Mouse (Mus musculus) bone marrow macrophage, adult 2 months (primary cell): ENCODE measurements around the gene Ropn1l.

Source experiments
- CTCF ChIP-seq: IDR thresholded peaks from 2 replicates; pipeline ENCODE4 v1.5.1; 2012; ENCODE audit warnings: low read depth, mild to moderate bottlenecking, low read length, moderate library complexity
- POLR2A ChIP-seq: IDR thresholded peaks from 2 replicates; pipeline ENCODE4 v1.6.1; 2012; ENCODE audit warnings: mild to moderate bottlenecking, low read depth, low read length, borderline replicate concordance

GRCm38 (mm10) chr15:31472645-31473574 is 19.4 kb upstream of the Ropn1l start:
- TF ChIP-seq CTCF (no peak), POLR2A (no peak)
